Mouse (Mus musculus) hindbrain, embryonic 11.5 days (tissue): ENCODE measurements at regions not wholly inside any gene's neighbourhood (a gene's known extent, or its start where the extent isn't known, plus 50 kb on each side); places are given as distances from the start of the nearest gene placed in this dataset.

Experiments
- ATAC-seq: fragments of 200-750 bp; cut with Nextera tagmentation; 2 replicates; pipeline ENCODE4 v1.8.0; 2017; ENCODE audit warnings: mild to moderate bottlenecking, moderate TSS enrichment, moderate library complexity; ENCODE audit not compliant: low FRiP score
- DNase-seq: peaks from one replicate; pipeline ENCODE4 v3.0.0-alpha.2; 2015; ENCODE audit warnings: low spot score
- H3K27ac ChIP-seq: fragments of 300-500 bp; sonication (generic); 2 replicates; pipeline ENCODE4 v1.5.1; 2014; ENCODE audit warnings: mild to moderate bottlenecking, low read depth, low read length
- H3K27me3 ChIP-seq: fragments of 300-500 bp; sonication (generic); 2 replicates; pipeline ENCODE4 v1.6.1; 2014; ENCODE audit warnings: mild to moderate bottlenecking, low read length, moderate library complexity, mixed read lengths; ENCODE audit not compliant: control insufficient read depth, insufficient read depth
- H3K36me3 ChIP-seq: fragments of 300-500 bp; sonication (generic); 2 replicates; pipeline ENCODE4 v1.6.1; 2014; ENCODE audit warnings: mild to moderate bottlenecking, low read length, moderate library complexity, mixed read lengths; ENCODE audit not compliant: control insufficient read depth, insufficient read depth
- H3K4me1 ChIP-seq: fragments of 300-500 bp; sonication (generic); replicated peaks from 2 replicates; pipeline ENCODE4 v1.6.1; 2014; ENCODE audit warnings: low read length, mixed read lengths; ENCODE audit not compliant: control insufficient read depth, insufficient read depth
- H3K4me2 ChIP-seq: fragments of 300-500 bp; sonication (generic); replicated peaks from 2 replicates; pipeline ENCODE4 v1.6.1; 2014; ENCODE audit warnings: mild to moderate bottlenecking, low read depth, low read length
- H3K4me3 ChIP-seq: fragments of 300-500 bp; sonication (generic); 2 replicates; pipeline ENCODE4 v1.5.1; 2014; ENCODE audit warnings: low read depth, low read length
- H3K9ac ChIP-seq: fragments of 300-500 bp; sonication (generic); 2 replicates; pipeline ENCODE4 v1.6.1; 2014; ENCODE audit warnings: low read depth, low read length
- H3K9me3 ChIP-seq: fragments of 300-500 bp; sonication (generic); 2 replicates; pipeline ENCODE4 v1.6.1; 2016; ENCODE audit warnings: low read length; ENCODE audit not compliant: control insufficient read depth
- WGBS: fragments of 180-500 bp; shearing (Covaris S2); extraction: QIAGEN DNeasy Blood & Tissue Kit; methylation state at CpG from one replicate; pipeline ENCODE4 v1.1.7; 2014; 5-methylcytosine and 5-hydroxymethylcytosine counted together

DNA sequence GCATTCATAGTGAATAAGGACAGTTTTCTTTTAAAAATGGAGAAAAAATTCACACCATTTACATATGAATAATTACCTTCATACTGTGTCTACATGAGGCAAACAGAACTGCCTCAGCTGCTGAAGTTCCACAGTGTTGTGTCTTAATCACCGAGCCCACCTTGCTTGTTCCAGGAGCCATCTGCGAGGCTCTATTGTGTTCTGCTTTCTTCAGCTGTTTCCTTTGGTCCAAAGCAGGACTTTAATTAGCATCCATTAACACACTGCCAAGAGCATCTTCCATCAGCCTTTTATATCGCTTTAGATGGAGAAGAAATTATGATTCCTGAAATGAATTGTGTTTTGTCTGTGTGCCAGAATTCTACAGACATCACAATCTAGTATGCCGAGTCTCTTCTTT, 3423.1 kb upstream of the Lrrc6 start:
- H3K4me3 ChIP-seq: no peak overlapping the region
- 74% methylated on average over 4 of the region's 4 CpGs for WGBS
- no peaks in the 10 kb centered on the region for H3K4me1 ChIP-seq
- no peak for DNase-seq
- H3K9ac ChIP-seq: no peak overlapping the region
- H3K36me3 ChIP-seq: no peaks in the 10 kb centered on the region
- H3K27me3 ChIP-seq: no peaks in the 10 kb centered on the region
- H3K27ac ChIP-seq: no peak overlapping the region
- ATAC-seq: no peak
- H3K4me2 ChIP-seq: no peak overlapping the region
- no peaks in the 10 kb centered on the region for H3K9me3 ChIP-seq

DNA sequence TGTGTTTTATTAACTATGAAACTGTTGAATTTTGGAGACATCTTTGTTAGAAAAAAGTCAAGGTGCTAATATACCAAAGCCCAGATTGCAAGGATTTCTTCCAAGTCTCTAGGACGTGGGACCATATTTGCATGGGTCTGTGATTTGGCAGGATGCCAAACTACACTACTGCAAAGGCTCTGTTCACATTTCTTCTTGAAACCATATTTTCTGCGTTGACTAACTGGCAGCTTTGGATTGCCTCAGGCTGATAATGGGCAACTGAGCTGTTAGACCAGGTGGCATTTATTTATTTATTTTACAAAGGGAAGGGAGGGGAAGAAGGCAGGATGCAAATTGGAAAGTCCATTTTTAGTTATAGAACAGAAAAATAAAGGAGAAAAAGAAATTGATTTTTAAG, 3422.6 kb upstream of the Lrrc6 start:
- H3K27me3 ChIP-seq: no peaks in the 10 kb centered on the region
- ATAC-seq (no peak), DNase-seq (no peak)
- no peaks in the 10 kb centered on the region for H3K9me3 ChIP-seq
- 59% methylated on average over 2 of the region's 2 CpGs for WGBS
- no peak overlapping the region for H3K4me3 ChIP-seq
- H3K9ac ChIP-seq: no peak overlapping the region
- no peaks in the 10 kb centered on the region for H3K4me1 ChIP-seq
- H3K36me3 ChIP-seq: no peaks in the 10 kb centered on the region
- H3K27ac ChIP-seq: no peak overlapping the region
- no peak overlapping the region for H3K4me2 ChIP-seq

DNA sequence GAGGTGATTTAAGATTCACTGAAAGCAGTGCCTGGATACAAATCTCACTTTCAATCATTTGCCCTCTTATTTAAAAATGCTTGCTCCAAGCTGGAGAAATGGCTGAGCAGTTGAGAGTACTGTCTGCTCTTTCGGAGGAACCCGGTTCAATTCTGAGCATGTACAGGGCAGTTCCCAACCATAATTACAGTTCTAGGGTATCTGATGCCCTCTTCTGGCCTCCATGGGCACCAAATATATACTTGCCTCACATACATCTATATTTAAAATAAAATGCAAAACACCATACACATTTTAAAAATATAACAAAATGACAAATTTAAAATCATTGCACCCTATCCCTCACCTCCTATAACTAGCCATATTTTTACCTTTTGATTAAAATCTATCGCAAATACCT, 3421.5 kb upstream of the Lrrc6 start:
- DNase-seq: no peak
- Histone ChIP-seq H3K9ac (no peak overlapping the region), H3K4me3 (no peak overlapping the region), H3K27ac (no peak overlapping the region), H3K4me1 (no peaks in the 10 kb centered on the region), H3K36me3 (no peaks in the 10 kb centered on the region), H3K4me2 (no peak overlapping the region), H3K27me3 (no peaks in the 10 kb centered on the region), H3K9me3 (no peaks in the 10 kb centered on the region)
- 81% methylated on average over 3 of the region's 3 CpGs for WGBS
- ATAC-seq: no peak

DNA sequence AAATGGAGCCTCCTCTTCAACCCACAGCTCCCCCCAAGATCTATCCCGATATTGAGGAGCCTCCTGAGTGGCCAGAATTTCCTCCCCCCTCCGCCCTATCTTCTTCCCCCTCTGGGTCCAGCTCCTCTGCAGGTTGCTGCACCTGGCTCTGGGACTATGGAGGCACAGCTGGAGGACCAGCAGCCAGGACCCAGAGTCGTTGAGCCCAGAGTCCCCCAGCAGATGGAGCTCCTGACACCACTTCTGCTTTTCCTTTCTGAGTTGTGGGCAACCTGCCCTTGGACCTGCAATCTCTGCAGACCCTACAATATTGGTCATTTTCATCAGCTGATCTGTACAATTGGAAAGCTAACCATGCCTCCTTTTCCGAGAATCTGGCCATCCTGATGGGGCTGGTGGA, 3385.1 kb upstream of the Lrrc6 start:
- Histone ChIP-seq H3K27me3 (no peaks in the 10 kb centered on the region), H3K9ac (no peak overlapping the region), H3K4me3 (no peak overlapping the region), H3K9me3 (no peaks in the 10 kb centered on the region), H3K27ac (no peak overlapping the region), H3K36me3 (no peaks in the 10 kb centered on the region), H3K4me1 (no peaks in the 10 kb centered on the region), H3K4me2 (no peak overlapping the region)
- ATAC-seq (no peak), DNase-seq (no peak)
- 77% methylated on average over 4 of the region's 4 CpGs for WGBS

DNA sequence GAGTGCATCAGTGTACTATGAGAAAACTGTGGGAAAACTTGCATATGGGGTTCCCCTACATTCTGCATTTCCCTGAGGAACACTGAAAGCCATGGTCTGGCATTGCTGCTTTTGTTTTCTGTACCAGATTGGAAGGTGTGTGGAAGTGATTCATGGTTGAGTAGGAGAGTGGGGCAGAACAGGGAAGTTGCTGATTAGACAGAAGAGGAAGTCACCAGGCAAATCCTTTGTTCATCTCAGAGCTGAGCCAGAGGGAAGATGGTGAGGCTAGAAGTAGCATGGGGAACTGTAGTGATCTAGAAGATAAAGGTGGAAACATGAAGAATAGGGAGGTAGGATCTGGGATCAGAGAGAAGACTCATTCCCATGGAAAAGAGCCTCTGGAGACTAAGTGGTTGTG, 3377.8 kb upstream of the Lrrc6 start:
- no peaks in the 10 kb centered on the region for H3K9me3 ChIP-seq
- no peak for ATAC-seq
- H3K4me1 ChIP-seq: no peaks in the 10 kb centered on the region
- DNase-seq: no peak
- H3K27ac ChIP-seq: no peak overlapping the region
- no peaks in the 10 kb centered on the region for H3K27me3 ChIP-seq
- H3K9ac ChIP-seq: no peak overlapping the region
- H3K4me3 ChIP-seq: no peak overlapping the region
- no peaks in the 10 kb centered on the region for H3K36me3 ChIP-seq
- no peak overlapping the region for H3K4me2 ChIP-seq

DNA sequence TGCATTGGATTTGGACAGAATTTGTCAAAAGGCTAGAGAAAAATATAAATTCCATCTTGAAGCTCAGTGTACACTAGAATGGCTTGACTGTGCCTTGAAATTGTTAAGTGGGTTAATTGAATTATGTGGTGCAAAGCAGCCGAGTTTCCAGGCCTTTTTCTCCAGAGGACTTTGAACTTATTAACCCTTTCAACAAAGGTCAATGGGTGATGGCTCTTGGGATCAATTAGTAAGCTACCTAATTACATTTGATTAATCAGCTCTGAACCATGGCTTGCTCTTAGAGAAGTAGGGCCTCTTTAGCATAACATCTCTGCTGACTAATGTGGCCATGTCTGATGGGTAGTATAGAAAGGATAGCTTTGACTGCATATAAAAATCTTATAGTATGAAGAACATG, 3352.8 kb upstream of the Lrrc6 start:
- H3K4me2 ChIP-seq: no peak overlapping the region
- no peak overlapping the region for H3K4me3 ChIP-seq
- no peaks in the 10 kb centered on the region for H3K36me3 ChIP-seq
- DNase-seq (peak; percentile 25), ATAC-seq (no peak)
- WGBS: 23% methylated on average over 1 of the region's 1 CpGs
- no peak overlapping the region for H3K9ac ChIP-seq
- no peaks in the 10 kb centered on the region for H3K4me1 ChIP-seq
- H3K27me3 ChIP-seq: no peaks in the 10 kb centered on the region
- H3K9me3 ChIP-seq: no peaks in the 10 kb centered on the region
- no peak overlapping the region for H3K27ac ChIP-seq

DNA sequence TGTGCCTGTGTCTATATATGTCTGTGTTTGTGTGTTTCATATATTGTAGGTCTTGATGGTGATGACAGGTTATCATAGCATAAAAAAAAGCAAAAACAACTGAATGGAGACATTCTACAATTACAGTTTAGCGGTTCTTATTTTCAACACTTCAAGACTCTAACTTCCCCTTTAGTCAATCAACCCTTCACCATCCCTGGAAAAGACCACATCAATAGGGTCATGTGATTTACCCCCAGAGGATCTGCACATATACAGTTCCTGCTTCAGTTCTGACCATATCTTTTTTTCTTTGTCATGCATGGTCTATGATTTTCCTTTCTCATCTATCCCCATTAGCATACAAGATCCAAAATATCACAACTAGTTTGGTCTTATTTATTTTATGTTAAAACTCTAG, 3348.9 kb upstream of the Lrrc6 start:
- Histone ChIP-seq H3K36me3 (no peaks in the 10 kb centered on the region), H3K9ac (no peak overlapping the region), H3K27me3 (no peaks in the 10 kb centered on the region), H3K4me1 (no peaks in the 10 kb centered on the region), H3K4me2 (no peak overlapping the region), H3K9me3 (no peaks in the 10 kb centered on the region), H3K4me3 (no peak overlapping the region), H3K27ac (no peak overlapping the region)
- ATAC-seq (no peak), DNase-seq (no peak)
- WGBS: 85% methylated on average over 1 of the region's 1 CpGs
